In the genomic region with DNA sequence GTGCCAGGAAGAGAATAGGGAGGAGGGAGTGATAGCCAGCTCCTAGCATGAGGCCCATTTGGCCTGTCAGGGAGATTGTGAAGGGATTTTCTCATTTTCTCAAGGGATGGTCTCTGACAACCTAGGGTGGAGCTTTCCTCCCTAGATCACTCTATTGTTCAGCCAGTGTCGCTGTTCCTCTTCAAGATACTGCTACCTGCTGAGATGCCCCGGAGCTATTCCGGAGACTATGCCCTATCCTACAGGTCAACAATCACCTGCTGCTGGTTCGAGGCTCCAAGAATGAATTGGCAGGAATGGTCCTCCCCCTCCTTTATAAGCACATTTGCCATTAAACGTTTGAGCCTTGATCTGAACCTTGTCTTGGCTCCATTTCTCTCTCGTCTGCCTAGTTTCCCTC, we compare ENCODE assay signal across 21 mouse cellular contexts. TPM values are rescaled to one million over a fixed set of nuclear protein-coding genes. Genes with fewer than 3 reads are reported as not detected.
"Had no signal": no experiment of that assay in that cellular context is flagged by ENCODE, and none has a peak within 500 bp of the region (broad histone marks: within the 10 kb centered on the region; RNA-seq: fewer than 3 reads in every experiment).

No protein-coding gene starts in this region.

- H3K9me3 ChIP-seq: lung, embryonic 15.5 days; midbrain, embryonic 13.5 days; midbrain, embryonic 15.5 days; neural tube, embryonic 12.5 days had no signal

- H3K27me3 ChIP-seq: lung, embryonic 15.5 days; megakaryocyte, embryonic 14.5 days; midbrain, embryonic 13.5 days; midbrain, embryonic 15.5 days; neural tube, embryonic 12.5 days had no signal

- ATAC-seq: lung, postnatal 0 days; midbrain, embryonic 13.5 days; midbrain, embryonic 15.5 days had no signal

- H3K36me3 ChIP-seq: lung, embryonic 15.5 days; midbrain, embryonic 13.5 days; midbrain, embryonic 15.5 days; neural tube, embryonic 12.5 days had no signal

- H3K9ac ChIP-seq: lung, embryonic 15.5 days; midbrain, embryonic 13.5 days; midbrain, embryonic 15.5 days; neural tube, embryonic 12.5 days had no signal

- H3K4me1 ChIP-seq: lung, embryonic 15.5 days; megakaryocyte, embryonic 14.5 days; midbrain, embryonic 13.5 days; midbrain, embryonic 15.5 days; neural tube, embryonic 12.5 days had no signal

- H3K4me2 ChIP-seq: lung, embryonic 15.5 days; midbrain, embryonic 11.5 days; midbrain, embryonic 13.5 days; midbrain, embryonic 15.5 days; neural tube, embryonic 12.5 days had no signal

- H3K27ac ChIP-seq: lung, embryonic 15.5 days; macrophage; midbrain, embryonic 13.5 days; midbrain, embryonic 15.5 days; neural tube, embryonic 12.5 days had no signal

- DNase-seq: lung, adult 18-20 months; lung, postnatal 14 days; lung, postnatal 36 days; retina, postnatal 1 day; right cerebral cortex, adult 18-20 months; right cerebral cortex, postnatal 25 days; right cerebral cortex, postnatal 4 days; spleen, adult 18-20 months; thymus, adult 18-20 months; thymus, postnatal 14 days; thymus, postnatal 36 days had no signal

- H3K4me3 ChIP-seq: lung, embryonic 15.5 days; megakaryocyte, embryonic 14.5 days; midbrain, embryonic 13.5 days; midbrain, embryonic 15.5 days; neural tube, embryonic 12.5 days had no signal

RNA-seq across cellular contexts. Expression of a gene that starts 9.7 kb away (rescaled TPM):
- total RNA-seq: monocyte, adult 5-6 weeks; neutrophil, adult 5-6 weeks had no signal
